Mouse (Mus musculus) mature B cell (primary cell): Measurements from ENCODE around the gene Gsto2.

ENCODE experiments used
- in situ Hi-C: fragments of 300-500 bp; cut with MboI; formaldehyde crosslinking; loops from 2 replicates; pipeline ENCODE4 v1.14.3; 2019

Gene Gsto2

DNA sequence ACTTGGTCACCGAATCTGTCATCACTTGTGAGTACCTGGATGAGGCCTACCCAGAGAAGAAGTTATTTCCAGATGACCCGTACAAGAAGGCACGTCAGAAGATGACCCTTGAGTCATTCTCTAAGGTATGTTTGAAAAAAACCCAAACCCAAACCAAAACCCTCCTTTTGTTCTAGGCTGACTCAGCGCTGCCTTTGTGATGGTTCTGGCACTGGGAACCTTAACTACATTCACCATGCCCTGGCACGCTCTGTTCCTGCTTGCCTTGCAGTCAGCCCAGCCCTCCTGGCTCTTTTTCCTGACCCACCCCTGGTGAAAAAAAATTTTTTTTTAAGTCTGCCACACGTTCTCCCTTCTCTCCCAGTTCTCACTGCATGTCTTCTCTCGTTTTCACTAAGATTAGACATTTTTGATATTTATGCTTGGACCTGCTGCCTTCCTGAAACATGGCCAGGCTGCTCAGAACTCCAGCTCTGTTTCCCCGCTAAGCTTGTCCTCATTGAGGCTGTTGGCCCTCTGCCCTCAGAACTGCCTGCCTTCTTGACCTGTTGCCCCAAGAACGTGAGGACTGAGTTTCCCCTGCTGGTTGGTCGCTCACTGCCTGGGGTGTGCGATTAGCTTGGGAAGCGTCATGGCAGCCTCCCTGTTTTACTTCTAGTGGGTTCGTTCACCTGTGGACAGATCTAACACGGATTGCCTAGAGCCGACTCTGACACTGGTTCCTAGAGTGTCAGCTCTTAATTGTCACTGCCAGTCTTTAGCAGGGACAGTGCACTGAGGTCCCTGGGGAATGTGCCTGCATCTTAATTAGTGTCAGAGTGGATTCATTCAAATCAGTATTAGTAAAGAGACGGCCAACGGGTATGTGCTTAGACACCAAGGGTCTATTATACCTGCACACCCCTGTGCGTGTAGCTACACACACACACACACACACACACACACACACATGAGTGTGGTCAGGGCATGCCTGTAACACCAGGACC lies 7.1 kb upstream of the Gsto2 start:
- in situ Hi-C loops: no loop called here

DNA sequence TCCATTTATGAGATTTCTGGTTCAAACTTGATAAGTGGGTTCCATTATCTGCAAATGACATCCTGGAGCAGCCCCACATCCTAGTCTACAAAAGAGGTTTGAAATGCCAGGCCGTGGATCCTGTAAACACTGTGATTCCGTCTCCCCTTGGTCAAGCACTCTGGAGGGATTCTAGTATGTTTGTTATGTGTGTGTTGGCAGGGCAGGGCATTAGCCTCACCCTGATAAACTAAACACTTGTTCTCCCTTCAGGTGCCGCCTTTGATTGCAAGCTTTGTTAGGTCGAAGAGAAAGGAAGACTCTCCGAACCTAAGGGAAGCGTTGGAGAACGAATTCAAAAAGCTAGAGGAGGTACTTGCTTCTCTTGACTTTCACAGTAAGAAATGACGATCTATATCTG lies 6.2 kb upstream of the Gsto2 start:
- in situ Hi-C loops: no loop called here

- in situ Hi-C loops: no loop called here
These were observed 2.8 kb upstream of the Gsto2 start for GRCm38 (mm10) chr19:47862581-47862980.

- in situ Hi-C loops: no loop called here
These were observed 1.3 kb upstream of the Gsto2 start for GRCm38 (mm10) chr19:47864051-47864450.

DNA sequence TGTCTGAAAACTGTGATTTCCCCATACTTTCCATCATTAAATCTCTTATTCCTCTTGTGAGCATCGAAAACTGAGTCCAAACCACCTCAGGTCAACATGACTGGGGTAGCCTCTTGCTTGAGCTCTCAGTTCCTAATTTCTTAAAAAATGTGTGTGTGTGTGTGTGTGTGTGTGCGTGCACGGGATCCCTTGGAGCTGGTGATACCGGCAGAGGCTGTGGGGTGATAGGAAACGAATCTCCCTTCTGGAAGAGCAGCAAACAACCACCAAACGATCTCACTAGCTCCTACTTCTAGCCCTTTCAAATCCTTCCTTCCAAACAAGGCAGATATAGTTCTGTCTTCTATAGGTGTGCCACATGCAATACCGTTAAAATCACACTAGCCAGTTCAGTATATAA lies 613 bp upstream of the Gsto2 start:
- in situ Hi-C loops: no loop called here

DNA sequence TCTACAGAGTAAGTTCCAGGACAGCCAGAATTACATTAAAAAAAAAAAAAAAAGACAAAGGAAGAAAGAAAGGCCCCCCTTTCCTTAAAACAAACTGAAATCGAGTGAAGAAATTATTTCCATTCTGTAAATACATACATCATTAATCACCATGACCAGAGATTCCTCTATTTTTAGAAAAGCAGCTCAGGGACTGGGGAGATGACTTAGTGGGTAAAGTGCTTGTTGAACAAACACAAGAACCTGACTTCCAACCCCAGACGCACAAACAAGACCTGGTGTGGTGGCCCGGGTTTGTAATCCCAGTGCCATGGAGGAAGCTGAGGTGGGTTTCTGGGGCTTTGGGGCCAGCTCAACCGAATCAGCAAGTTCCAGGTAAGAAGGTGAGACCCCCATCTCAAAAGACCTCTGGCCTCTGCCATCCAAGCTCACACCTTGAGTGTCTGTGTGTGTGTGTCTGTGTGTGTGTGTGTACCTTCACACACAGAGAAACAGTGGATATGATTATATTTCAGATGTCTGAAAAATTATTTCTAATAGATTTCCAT lies 2.4 kb downstream of the Gsto2 start:
- in situ Hi-C loops: no loop called here

GRCm38 (mm10) chr19:47868951-47869350 lies 3.6 kb downstream of the Gsto2 start:
- in situ Hi-C loops: no loop called here

DNA sequence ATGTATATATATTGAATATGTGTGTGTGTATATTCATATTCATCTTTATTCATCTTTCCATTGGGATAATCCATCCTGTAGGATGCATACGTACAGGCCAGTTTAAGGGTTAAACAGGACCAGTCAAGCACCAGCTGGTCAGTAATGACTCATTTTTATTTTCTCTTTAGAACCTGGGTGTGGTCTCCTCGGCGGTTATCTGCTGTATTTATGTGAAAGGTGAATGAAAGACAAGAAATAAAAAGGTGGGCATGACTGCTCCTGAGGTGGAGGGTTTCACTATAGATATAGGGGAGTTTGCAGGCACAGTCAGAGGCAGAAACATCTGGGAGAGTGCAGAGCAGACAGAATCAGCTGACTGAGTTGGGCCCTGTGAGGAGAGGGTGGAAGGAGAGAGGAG lies 4.2 kb downstream of the Gsto2 start:
- in situ Hi-C loops: no loop called here

- in situ Hi-C loops: no loop called here
These were observed 4.8 kb downstream of the Gsto2 start for GRCm38 (mm10) chr19:47870102-47870666.

GRCm38 (mm10) chr19:47871515-47871914 lies 6.2 kb downstream of the Gsto2 start:
- in situ Hi-C loops: no loop called here

- in situ Hi-C loops: no loop called here
These were observed 10.9 kb downstream of the Gsto2 start for GRCm38 (mm10) chr19:47876252-47876651.

GRCm38 (mm10) chr19:47881538-47881937 lies 16.2 kb downstream of the Gsto2 start:
- in situ Hi-C loops: loop anchor here (5.0 kb wide), 1 partner anchor 46 kb away; no protein-coding TSS in a partner anchor

- in situ Hi-C loops: loop anchor here (5.0 kb wide), 1 partner anchor 45 kb away; no protein-coding TSS in a partner anchor
These were observed 17.0 kb downstream of the Gsto2 start for GRCm38 (mm10) chr19:47882151-47882881.

DNA sequence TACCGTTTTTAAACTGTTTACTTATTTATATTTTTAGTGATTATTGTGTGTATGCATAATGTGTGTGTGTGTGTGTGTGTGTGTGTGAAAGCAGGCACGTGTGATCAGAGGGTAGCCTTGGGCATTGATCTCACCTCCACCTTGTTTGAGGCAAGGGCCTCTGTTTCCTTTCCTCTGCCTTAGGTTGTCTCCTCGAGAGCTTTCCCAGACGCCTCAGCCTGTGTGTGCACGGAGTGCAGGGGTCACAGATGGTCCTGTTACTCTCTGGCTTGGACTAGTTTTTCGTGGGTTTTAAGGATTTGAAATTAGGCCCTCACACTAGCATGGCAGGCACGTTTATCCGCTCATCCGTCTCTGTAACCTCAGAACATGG lies 17.5 kb downstream of the Gsto2 start:
- in situ Hi-C loops: loop anchor here (5.0 kb wide), 1 partner anchor 44 kb away; no protein-coding TSS in a partner anchor

DNA sequence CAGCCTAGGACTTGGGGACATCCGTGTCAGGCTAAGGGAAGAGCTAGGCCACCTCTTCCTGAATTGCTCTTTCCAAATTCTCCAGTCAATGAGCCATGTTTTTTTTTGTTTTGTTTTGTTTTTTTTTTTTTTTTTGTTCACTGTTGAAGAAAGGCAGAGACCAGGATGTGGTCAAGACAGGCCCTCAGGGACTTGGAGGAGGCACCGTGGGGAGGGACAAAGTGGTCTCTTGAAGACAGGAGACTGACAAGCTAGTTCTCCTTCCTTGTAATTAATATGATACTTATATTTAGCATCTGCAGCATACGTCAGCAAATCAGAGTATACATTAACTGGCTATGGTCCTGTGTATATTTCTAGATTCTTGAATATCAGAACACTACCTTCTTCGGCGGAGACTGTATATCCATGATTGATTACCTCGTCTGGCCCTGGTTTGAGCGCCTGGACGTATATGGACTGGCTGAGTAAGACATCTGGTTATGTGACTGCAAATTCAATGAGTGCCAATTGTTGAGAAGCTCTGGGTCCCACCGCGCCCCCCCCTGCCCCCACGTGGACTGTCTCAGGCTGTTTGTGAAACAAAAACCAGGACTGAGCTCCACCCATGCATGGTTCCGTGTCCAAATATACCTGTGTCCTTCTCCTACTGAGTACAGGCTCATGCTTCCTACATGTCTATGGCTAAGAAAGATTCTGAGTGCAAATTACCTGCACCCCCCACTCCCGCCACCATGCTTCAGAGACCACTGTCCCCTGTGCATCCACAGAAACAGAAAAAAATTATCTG lies 19.2 kb downstream of the Gsto2 start:
- in situ Hi-C loops: loop anchor here (5.0 kb wide), 1 partner anchor 43 kb away; no protein-coding TSS in a partner anchor

DNA sequence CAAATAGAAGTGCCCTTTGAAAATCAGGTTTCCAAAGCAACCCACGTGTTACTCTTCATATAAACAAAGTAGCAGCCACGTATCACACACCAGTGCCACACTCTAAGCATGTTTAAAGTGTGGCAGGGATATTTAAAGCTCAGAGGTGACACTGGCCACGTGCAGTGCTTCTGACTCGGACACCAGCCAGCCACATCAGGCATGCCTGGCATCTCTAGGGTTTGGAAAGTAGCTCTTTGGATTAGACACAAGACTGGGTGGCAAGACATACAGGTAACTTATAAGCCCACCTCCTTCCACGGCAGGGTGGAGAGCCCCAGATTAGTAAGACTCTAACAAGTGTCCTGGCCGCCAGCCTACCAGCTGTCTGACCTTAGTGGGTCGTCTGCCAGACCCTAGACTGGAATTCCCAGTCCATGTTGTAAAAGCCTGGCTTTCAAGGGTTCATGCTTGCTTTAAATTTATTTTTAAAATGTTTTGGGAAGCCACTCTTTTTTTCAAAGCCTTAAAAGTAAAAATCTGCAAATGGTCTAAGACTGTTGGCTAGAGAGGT lies 19.9 kb downstream of the Gsto2 start:
- in situ Hi-C loops: no loop called here

- in situ Hi-C loops: no loop called here
These were observed 20.6 kb downstream of the Gsto2 start for GRCm38 (mm10) chr19:47885886-47886285.

DNA sequence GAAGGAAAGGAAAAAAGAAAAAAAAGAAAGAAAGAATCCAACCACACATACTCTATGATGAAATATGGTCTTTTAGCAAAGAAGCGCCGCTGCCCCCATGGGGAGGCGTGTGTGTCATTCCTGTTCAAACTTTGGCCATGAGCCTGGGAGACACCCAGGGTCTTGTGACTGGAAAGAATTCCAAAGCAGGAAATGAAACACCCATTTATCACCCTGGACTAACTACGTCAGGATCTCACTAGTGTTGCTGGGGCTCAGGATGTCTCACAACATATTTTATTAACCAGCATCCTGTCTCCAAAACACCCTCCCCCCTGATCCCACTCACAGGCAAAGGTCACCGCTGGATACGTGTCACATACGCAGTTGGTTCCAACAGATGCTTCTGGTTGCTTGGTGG lies 21.3 kb downstream of the Gsto2 start:
- in situ Hi-C loops: no loop called here

DNA sequence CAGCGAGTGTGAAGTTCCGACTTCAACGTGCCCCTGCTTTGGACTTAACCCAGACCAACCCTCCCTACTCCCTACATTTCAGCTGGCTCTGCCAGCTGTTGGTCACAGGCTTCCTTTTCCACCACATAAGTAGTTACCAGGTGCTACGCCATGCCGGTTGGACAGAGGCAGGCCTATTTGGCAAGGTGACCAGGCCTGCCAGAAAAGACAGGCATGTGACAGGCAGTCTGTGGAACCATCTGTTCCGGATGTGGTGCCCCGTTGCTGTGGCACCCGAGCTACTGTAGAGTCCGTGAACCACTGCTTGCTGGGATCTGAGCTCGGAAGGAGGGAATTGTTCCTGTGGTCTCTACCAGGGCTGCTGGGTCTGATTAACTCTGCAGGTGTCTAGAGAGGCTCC lies 22.1 kb downstream of the Gsto2 start:
- in situ Hi-C loops: no loop called here

DNA sequence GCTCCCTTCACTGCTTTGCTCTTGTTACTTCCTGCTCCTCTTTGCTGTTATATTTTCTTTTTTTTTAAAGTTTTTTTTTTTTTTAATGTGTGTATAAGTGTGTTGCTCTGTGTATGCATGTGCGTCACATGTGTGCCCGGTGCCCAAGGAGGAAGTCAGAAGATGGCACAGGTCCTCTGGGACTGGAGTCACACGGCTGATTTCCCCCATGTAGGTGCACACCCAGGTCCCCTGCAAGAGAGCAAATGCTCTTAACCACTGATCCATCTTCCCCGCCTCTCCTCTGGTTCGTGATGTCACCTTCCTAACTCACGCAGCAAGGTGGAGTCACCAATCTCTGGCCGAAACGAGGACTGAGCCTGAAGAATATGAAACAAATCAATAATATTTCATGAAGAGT lies 22.7 kb downstream of the Gsto2 start:
- in situ Hi-C loops: no loop called here
